Mouse (Mus musculus): ENCODE measurements at regions not wholly inside any gene's neighbourhood (a gene's known extent, or its start where the extent isn't known, plus 50 kb on each side); places are given as distances from the start of the nearest gene placed in this dataset.

GRCm38 (mm10) chr3:132237344-132237743, 152.3 kb downstream of the Dkk2 start:
- no peak for DNase-seq (ENCODE audit: low read depth)

GRCm38 (mm10) chr3:132257834-132258233, 172.7 kb downstream of the Dkk2 start:
- DNase-seq (ENCODE audit: low read depth) = no peak

GRCm38 (mm10) chr3:132269641-132270040, 184.5 kb downstream of the Dkk2 start:
- DNase-seq (ENCODE audit: low read depth) = no peak

- DNase-seq (ENCODE audit: low read depth) = no peak
Measured at GRCm38 (mm10) chr3:132274786-132275185, 189.7 kb downstream of the Dkk2 start.

DNA sequence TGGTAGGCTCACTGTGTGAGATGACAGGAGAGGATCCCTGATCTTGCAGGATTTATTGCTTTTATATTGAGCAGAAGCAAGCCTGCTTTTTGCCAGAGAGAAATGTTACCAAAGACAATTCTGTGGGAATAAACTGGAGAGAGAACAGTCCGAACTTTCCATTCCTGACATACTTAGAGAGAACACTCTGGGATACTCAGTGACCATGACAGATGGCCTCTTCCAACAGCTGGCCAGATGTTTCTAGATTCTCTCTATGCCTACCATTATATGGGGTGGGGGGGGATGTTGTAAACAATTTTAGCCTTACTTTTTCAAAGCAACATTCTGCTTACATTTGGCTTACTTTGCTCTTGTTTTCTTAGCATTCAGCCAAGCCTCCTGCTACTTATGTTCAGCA, 192.7 kb downstream of the Dkk2 start:
- no peak for DNase-seq (ENCODE audit: low read depth)

GRCm38 (mm10) chr3:132287714-132288113, 202.6 kb downstream of the Dkk2 start:
- no peak for DNase-seq (ENCODE audit: low read depth)

- no peak for DNase-seq (ENCODE audit: low read depth)
Measured at GRCm38 (mm10) chr3:132326961-132327360, 241.9 kb downstream of the Dkk2 start.

GRCm38 (mm10) chr3:132343625-132344024, 258.5 kb downstream of the Dkk2 start:
- DNase-seq (ENCODE audit: low read depth) = no peak

DNA sequence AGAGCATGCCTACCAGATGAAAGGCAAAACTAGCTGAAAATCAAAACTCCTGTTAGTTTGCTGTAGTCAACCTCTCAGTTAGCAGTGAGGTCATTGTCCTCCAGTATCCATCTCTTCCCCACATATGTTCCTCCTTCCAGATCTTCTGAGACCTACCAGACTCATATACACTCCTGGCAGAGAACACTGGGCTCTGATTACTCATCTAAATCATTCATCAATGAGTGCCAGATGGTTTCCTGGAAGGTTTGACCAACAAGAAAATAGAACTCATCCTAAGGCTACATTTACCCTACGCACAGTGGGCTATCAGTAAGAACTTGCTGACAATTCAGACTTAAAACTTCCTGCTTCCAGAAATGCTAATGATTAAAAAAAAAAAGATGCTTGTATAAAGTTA, 260.8 kb downstream of the Dkk2 start:
- no peak for DNase-seq (ENCODE audit: low read depth)

- no peak for DNase-seq (ENCODE audit: low read depth)
Measured at GRCm38 (mm10) chr3:132349602-132350001, 264.5 kb downstream of the Dkk2 start.

DNA sequence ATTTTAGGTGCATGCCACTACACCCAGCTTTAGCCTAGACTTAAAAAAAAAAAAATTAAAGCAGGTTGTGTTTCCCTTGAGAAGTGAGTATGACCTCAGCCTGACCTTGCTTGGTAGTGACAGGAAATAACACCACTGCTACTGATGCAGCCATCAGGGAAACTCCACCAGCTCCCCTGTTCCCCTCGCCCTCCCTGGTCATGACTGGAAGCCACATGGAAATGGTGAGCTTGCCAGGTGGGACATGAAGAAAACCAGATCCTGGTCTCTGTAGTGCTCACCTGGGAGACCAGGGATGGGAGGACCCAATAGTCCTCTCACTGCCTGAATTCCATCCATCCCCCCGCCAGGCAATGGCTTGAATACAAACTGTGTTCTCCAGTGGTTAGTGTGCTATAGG, 268.1 kb downstream of the Dkk2 start:
- DNase-seq (ENCODE audit: low read depth) = no peak

GRCm38 (mm10) chr3:132359596-132359995, 270.0 kb upstream of the Gimd1 start:
- DNase-seq (ENCODE audit: low read depth) = no peak

DNA sequence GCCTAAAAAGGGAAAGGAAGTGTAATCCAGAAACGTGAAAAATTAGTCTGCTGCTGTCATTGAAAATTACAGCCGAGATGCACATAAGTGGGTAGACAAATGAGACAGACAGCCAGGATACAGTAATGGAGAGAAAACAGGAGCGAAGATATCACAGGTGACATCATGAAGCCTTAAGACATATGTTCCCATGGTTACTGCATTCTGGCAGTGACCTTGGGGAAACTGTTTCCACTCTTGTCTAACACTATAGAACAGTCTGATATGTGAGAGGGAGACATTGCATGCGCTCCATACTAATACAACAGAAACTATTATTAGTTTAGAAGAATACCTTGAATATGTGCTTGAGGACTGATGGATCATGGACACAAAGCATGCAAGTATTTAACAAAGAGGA, 254.0 kb upstream of the Gimd1 start:
- DNase-seq (ENCODE audit: low read depth) = no peak

- DNase-seq (ENCODE audit: low read depth) = no peak
Measured at GRCm38 (mm10) chr3:132417742-132418141, 211.9 kb upstream of the Gimd1 start.

DNA sequence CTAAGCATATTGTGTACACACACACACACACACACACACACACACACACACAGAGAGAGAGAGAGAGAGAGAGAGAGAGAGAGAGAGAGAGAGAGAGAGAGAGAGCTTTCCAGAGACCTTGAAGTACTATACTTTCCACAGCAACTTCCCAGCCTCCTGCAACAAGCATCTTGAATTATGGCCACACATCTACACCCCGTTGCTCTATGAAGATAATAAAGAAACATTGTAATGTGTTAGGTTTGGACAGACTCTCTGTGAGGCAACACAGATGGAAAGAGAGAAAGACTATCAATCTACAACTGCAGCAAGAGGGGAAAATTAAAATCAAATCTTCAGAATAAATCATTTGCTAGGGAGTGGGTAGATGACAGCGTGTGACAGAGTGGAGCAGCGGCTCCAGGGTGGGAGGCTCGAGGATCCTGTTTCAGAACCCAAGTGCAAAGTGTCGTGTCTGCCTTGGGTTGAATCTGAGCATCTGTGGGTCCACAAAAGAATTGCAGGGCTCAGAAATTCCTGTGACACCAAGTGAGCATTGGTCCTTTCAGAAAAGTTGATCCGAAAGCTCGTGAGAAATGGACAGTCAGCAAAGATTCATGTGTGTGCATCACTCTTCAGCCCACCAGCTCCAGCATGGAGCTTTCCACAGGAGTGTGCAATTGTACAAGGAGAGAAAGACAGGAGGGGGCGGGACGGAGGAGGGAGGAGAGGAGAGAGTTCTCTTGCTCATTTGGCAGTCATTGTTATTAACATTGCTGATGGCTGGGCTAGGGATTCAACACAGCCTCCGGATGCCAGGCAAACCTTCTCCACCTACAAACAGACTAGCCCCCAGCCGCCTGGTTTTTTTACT, 203.6 kb upstream of the Gimd1 start:
- DNase-seq (ENCODE audit: low read depth) = no peak

- no peak for DNase-seq (ENCODE audit: low read depth)
Measured at GRCm38 (mm10) chr3:132427244-132427643, 202.4 kb upstream of the Gimd1 start.

GRCm38 (mm10) chr3:132428148-132428547, 201.5 kb upstream of the Gimd1 start:
- DNase-seq (ENCODE audit: low read depth) = no peak

- DNase-seq (ENCODE audit: low read depth) = no peak
Measured at GRCm38 (mm10) chr3:132431805-132432204, 197.8 kb upstream of the Gimd1 start.

DNA sequence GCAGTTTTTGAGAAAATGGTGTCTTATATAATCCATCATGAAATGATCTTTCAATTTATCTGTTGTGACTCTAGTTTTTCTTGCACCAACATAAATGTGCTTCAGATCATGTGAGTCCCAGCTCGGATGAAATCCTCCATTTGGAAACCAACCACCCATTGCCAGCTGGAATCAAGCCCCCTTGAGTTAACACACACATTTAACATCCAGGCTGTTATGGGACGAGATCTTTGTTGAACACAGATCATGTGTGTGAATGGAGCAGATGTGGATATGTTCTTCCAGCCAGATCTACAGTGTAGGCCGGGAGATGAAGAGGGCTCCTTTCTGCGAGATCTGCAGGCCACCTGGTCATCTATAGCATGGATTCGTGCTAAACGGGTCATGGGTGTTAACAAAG, 188.4 kb upstream of the Gimd1 start:
- no peak for DNase-seq (ENCODE audit: low read depth)

DNA sequence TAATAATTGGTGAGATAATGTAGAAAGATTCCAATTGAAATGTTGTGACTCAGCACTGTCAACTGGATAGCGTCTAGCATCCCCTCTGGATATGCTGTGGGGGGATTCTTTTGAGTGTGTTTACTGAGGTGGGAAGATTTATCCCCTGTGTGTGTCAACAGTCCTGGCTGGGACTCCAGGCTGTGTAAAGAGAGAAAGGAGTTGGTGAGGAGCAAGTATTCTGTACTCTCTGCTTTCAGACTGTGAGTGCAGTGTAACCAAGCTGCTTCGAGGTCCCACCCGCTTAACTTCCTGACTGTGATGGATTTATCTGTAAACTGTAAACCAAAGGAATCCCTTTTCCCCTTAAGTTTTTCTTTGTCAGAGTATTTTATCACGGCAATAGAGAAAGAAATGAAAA, 175.7 kb upstream of the Gimd1 start:
- DNase-seq (ENCODE audit: low read depth) = no peak

GRCm38 (mm10) chr3:132462348-132462959, 167.2 kb upstream of the Gimd1 start:
- DNase-seq (ENCODE audit: low read depth) = no peak

DNA sequence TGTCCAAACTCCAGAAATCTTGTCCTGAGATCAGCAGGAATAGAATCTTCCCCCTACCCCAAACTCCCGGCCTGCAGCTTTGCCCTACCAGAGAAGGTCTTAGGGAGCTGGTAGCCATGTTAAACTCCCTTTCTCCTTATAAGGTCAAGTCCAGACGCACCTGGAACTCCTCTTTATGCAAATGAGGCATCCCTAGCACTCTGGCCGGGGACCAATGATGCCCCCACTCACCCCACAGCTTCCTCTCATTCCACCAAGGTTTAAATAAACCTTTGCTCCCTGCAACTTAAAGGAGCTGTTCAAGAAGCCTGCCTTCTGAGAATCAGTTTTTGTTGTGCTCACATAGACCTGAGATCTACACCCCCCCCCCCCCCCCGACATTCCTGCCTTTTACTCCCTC, 158.6 kb upstream of the Gimd1 start:
- no peak for DNase-seq (ENCODE audit: low read depth)

DNA sequence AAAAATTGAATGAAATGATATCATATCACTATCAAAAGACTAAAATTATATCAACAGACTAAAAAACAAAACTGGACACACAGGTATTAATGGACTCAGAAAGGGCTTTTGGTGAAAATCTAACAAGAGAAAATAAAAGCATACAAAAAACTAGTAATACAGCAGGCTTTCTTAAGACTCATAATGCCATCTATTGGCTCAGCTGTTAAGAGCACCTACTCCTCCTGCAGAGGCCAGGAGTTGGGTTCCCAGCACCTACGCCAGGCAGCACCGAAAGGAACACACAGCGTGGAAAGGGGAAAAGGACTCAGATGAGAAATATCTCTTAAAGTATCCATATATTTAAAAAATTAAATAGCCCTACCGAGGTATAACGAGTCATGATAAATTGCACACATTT, 151.9 kb upstream of the Gimd1 start:
- no peak for DNase-seq (ENCODE audit: low read depth)

DNA sequence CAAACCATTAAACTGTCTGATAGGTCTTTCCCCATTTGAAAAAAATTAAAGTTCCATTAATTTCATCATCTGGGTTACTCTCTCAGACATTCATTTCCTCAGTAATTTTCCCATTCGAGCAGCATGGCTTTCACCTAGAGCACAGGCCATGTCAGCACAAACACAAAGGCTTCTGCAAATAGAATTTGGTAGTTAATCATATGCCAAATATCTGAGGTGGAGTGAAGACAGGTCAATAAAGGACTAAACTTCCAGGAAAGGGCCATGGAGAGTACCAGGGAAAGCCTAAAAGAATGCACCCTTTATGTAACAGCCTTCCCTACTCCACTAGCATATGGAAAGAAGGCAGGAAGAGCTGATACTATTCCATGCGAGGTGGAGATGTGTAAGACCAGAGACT, 150.3 kb upstream of the Gimd1 start:
- no peak for DNase-seq (ENCODE audit: low read depth)
